Mouse (Mus musculus): ENCODE measurements at regions not wholly inside any gene's neighbourhood (a gene's known extent, or its start where the extent isn't known, plus 50 kb on each side); places are given as distances from the start of the nearest gene placed in this dataset.

- DNase-seq (ENCODE audit: low read depth): no peak
These were observed 348.9 kb downstream of the Cd83 start for GRCm38 (mm10) chr13:44133436-44133835.

GRCm38 (mm10) chr13:44141181-44141580 lies 356.6 kb downstream of the Cd83 start:
- no peak for DNase-seq (ENCODE audit: low read depth)

DNA sequence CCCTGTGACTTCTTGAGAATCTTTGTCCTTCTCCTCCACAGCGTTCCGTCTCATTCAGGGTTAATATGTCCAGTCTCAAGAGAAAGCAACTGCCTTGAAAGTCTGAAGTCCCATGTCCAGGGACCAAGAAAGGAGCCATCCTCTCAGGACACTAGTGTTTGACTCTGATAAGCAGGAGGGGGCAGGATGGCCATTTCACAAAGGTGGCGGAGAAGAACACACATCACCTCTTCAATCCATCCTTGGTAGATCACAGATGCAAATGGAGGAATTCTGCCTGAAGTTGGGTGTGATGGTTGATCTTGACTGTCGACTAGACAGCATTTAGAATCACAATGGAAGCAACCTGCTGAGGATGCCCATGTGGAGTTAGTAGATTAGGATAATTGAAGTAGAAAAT lies 360.9 kb downstream of the Cd83 start:
- no peak for DNase-seq (ENCODE audit: low read depth)

DNA sequence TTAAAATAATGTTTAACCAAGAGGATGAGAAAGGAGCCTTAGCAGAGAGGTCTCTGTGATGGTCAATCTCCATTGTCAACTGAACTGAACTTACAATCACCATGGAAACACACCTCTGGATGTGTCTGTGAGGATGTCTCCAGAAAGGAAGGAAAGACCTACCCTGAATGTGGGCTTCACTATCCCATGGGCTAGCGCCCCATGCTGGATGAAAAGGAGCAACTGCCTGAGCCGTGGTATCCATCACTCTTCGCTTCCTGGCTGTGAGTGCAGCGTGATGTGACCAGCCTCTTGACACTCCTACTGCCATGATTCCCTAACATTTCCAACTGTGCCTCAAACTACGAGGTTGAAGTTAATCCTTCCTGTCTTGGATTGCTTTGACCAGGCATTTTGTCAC lies 363.3 kb downstream of the Cd83 start:
- DNase-seq (ENCODE audit: low read depth): no peak

GRCm38 (mm10) chr13:44149499-44149898 lies 364.9 kb downstream of the Cd83 start:
- DNase-seq (ENCODE audit: low read depth): peak; percentile 68

DNA sequence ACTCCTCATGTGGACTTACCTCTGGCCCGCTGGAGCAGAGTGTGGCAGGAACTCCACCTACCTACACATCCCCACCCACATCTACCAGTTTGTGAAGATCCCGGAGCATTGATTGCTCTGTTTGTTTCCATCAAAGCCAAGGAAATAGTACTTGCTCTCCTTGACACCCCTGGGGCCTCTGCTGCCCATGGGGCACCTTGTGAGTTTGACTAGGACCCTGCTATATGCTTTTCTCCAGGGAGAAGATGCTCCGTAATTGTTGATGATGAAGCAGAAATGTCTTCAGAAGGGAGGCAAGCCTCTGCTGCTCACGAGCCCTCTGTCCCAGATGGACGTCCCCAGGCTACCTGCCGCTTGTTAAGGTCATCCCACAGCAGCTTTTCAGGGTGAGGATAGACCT lies 367.0 kb downstream of the Cd83 start:
- DNase-seq (ENCODE audit: low read depth): no peak

GRCm38 (mm10) chr13:44152806-44153613 lies 368.4 kb downstream of the Cd83 start:
- peak; percentile 58 for DNase-seq (ENCODE audit: low read depth)

DNA sequence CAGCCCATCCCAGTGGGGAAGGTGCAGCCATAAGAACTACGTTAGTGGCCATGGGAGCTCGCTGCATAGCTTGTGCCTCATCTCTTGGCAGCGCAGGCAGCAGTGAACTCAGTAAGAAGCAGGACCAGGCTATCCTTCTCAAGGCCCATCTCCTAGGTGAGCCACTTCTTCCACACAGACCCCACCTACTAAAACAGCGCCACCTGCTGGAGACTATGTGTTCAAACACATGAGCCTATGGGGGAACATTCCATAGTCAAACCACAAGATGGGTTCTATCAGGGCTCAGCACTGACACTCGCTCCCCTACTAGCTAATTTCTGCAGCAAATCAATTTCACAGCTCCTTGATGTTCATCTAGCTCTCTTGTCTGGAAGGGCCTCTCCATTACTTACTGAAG lies 369.2 kb downstream of the Cd83 start:
- DNase-seq (ENCODE audit: low read depth): no peak

GRCm38 (mm10) chr13:44155956-44156355 lies 371.4 kb downstream of the Cd83 start:
- DNase-seq (ENCODE audit: low read depth): no peak

GRCm38 (mm10) chr13:44156546-44156945 lies 372.0 kb downstream of the Cd83 start:
- DNase-seq (ENCODE audit: low read depth): no peak

- DNase-seq (ENCODE audit: low read depth): no peak
These were observed 372.7 kb downstream of the Cd83 start for GRCm38 (mm10) chr13:44157236-44157635.

DNA sequence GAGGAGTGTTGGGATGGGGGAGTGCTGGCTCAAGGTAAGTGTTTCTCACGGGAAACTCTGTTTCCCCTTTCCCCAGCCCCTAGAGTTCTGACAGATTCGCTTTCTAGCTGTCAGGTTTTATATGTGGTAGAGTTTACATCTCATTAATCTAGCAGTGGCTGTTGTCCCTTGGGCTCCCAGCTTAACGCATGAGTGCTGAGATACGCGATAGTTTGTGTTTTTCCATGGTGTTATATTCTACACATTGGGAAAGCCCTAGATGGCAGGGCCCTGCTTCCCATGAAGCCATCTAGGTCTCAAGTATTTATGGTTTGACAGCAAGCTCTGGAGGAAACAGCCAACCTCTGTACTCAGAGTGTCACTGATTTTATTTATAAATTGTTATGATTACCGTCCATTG lies 373.8 kb downstream of the Cd83 start:
- DNase-seq (ENCODE audit: low read depth): no peak

GRCm38 (mm10) chr13:44159346-44159745 lies 374.8 kb downstream of the Cd83 start:
- DNase-seq (ENCODE audit: low read depth): no peak

- no peak for DNase-seq (ENCODE audit: low read depth)
These were observed 380.2 kb downstream of the Cd83 start for GRCm38 (mm10) chr13:44164746-44165145.

DNA sequence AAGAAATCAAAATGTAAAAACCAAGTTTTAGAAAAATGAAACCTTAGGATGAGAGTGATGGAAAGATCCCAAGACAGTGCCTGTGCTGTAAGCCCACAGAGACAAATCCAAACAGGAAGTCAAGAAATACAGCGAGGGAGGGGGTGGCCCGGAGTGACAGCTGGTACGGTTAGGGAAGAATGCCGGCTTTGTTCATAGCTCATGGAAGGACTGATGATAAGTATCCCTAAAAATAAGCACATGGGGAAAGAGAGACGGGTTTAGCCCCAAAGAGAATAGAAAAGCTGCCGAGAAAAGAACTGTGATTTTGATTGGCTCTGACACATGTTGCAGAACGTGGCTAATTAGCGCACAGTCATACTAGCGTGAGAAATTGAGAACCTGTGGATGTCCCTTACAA lies 382.6 kb downstream of the Cd83 start:
- no peak for DNase-seq (ENCODE audit: low read depth)

- no peak for DNase-seq (ENCODE audit: low read depth)
These were observed 383.6 kb downstream of the Cd83 start for GRCm38 (mm10) chr13:44168186-44168585.

GRCm38 (mm10) chr13:44171639-44172038 lies 387.1 kb downstream of the Cd83 start:
- peak; percentile 61 for DNase-seq (ENCODE audit: low read depth)

DNA sequence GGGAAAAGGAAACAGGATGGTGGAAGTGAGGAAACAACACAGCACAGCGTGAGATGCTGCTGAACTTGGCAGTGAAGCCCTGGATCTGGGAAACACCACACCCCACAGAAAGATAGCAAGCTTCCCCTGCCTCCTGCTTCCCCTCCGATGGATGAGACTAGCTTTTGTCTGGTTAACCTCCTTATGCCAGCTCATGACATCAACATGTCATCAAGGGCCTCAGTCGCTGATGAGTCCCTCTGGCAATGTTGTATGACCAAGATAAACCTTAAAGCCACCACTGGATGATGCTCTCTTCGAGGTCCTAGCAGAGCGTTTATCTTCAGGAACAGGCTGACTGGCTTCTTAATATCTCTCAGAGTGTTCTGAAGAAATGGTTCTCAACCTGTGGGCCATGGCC lies 388.1 kb downstream of the Cd83 start:
- no peak for DNase-seq (ENCODE audit: low read depth)

GRCm38 (mm10) chr13:44174236-44174635 lies 389.7 kb downstream of the Cd83 start:
- DNase-seq (ENCODE audit: low read depth): no peak

- no peak for DNase-seq (ENCODE audit: low read depth)
These were observed 390.9 kb downstream of the Cd83 start for GRCm38 (mm10) chr13:44175300-44176036.

DNA sequence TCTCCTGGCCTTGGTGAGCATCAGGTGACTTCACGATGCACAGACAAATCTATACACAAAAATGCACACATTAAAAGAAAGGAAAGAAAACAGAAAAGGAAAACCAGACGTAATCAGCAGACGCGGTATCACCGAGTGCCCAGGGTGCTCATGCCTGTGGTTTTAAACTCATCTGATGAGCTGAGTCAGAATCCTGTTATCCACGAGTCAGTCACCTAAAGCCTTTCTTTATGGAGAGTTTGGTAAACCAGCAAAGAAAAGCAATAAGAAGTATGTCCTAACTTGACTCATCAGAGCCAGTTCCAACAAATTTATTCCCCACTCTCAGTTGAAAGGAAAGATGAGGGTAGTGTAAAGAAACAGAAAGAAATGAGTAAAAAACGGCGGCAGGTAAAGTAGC lies 391.5 kb downstream of the Cd83 start:
- DNase-seq (ENCODE audit: low read depth): no peak

DNA sequence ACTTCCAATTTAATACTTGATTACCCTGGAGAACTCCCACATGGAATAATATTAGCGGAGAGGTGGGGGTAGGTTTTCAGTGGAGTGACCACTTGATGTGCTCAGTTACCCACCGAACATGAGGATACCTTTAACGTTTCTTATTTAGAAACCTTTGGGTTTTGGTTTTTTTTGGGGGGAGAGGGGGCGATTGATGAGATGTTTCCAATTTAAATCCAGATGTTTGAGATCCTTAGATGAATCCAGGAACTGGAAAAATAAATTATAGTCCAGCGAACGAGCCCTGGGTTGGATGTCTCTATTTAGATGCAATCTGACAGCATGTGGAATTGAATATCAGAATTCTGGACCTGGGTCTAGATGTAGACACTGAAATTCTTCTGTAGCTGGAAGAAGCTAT lies 393.4 kb downstream of the Cd83 start:
- DNase-seq (ENCODE audit: low read depth): no peak

DNA sequence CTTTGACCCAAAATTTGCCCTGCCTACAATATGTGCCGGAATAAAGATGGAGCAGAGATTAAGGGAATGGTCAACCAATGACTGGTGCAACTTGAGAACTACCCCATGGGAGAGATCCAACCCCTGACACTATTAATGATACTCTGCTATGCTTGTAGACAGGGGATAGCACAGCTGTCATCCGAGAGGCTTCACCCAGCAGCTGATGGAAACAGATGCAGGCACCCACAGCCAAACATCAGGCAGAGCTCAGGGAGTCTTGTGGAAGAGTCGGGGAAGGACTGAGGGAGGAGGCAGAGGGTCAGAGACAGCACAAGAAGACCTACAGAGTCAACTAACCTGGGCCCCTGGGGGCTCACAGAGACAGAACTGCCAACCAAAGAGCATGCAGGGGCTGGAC lies 395.8 kb downstream of the Cd83 start:
- no peak for DNase-seq (ENCODE audit: low read depth)
